Mouse (Mus musculus) forebrain, embryonic 11.5 days (tissue): ENCODE measurements around the gene Tchhl1. TPM values are rescaled to one million over a fixed set of nuclear protein-coding genes. Genes with fewer than 3 reads are reported as not detected.
"Not testable (repeated sequence)": the region's sequence is repeated elsewhere in the genome, so short reads cannot be mapped to it uniquely, and the experiment has no call there.

ENCODE experiments used
- ATAC-seq: fragments of 200-750 bp; cut with Nextera tagmentation; replicated peaks from 2 replicates; pipeline ENCODE4 v1.8.0; 2017; ENCODE audit warnings: moderate TSS enrichment; ENCODE audit not compliant: low FRiP score
- DNase-seq: peaks from one replicate; pipeline ENCODE4 v3.0.0-alpha.2; 2017; ENCODE audit warnings: low spot score
- H3K27ac ChIP-seq: fragments of 300-500 bp; sonication (generic); 2 replicates; pipeline ENCODE4 v1.5.1; 2014; ENCODE audit warnings: low read depth, low read length
- H3K27me3 ChIP-seq: fragments of 300-500 bp; sonication (generic); 2 replicates; pipeline ENCODE4 v1.6.1; 2014; ENCODE audit warnings: mild to moderate bottlenecking, low read length, mixed read lengths; ENCODE audit not compliant: control insufficient read depth, insufficient read depth
- H3K36me3 ChIP-seq: fragments of 300-500 bp; sonication (generic); 2 replicates; pipeline ENCODE4 v1.6.1; 2014; ENCODE audit warnings: mild to moderate bottlenecking, low read length, moderate library complexity, mixed read lengths; ENCODE audit not compliant: control insufficient read depth, insufficient read depth
- H3K4me1 ChIP-seq: fragments of 300-500 bp; sonication (generic); replicated peaks from 2 replicates; pipeline ENCODE4 v1.6.1; 2014; ENCODE audit warnings: low read length, mixed read lengths; ENCODE audit not compliant: control insufficient read depth, insufficient read depth
- H3K4me2 ChIP-seq: fragments of 300-500 bp; sonication (generic); 2 replicates; pipeline ENCODE4 v1.6.1; 2014; ENCODE audit warnings: low read depth, mild to moderate bottlenecking, low read length, moderate library complexity, mixed read lengths; ENCODE audit not compliant: severe bottlenecking
- H3K4me3 ChIP-seq: fragments of 300-500 bp; sonication (generic); 2 replicates; pipeline ENCODE4 v1.5.1; 2014; ENCODE audit warnings: low read depth, low read length
- H3K9ac ChIP-seq: fragments of 300-500 bp; sonication (generic); 2 replicates; pipeline ENCODE4 v1.6.1; 2014; ENCODE audit warnings: low read length
- H3K9me3 ChIP-seq: fragments of 300-500 bp; sonication (generic); 2 replicates; pipeline ENCODE4 v1.6.1; 2016; ENCODE audit warnings: low read length, mixed read lengths; ENCODE audit not compliant: control insufficient read depth
- WGBS: fragments of 180-500 bp; shearing (Covaris S2); extraction: QIAGEN DNeasy Blood & Tissue Kit; methylation state at CpG from one replicate; pipeline ENCODE4 v1.1.7; 2014; 5-methylcytosine and 5-hydroxymethylcytosine counted together
- polyA plus RNA-seq: library from polyadenylated mRNA; unstranded; fragments of >200 nt; fragmentation: Nextera tagmentation; extraction: Ambion mirVana; gene quantifications from 2 replicates; pipeline ENCODE4 v1.2.1, GENCODE M21; 2014

Gene Tchhl1
- polyA plus RNA-seq, 1 experiment from 2014 or later = not detected

- no peaks in the 10 kb centered on the region for H3K9me3 ChIP-seq
- peak; percentile 86 for ATAC-seq
- no peak overlapping the region for H3K4me2 ChIP-seq
- 2% methylated on average over 4 of the region's 4 CpGs for WGBS
- H3K36me3 ChIP-seq = no peaks in the 10 kb centered on the region
- H3K4me1 ChIP-seq = no peaks in the 10 kb centered on the region
- no peak overlapping the region for H3K4me3 ChIP-seq
- H3K9ac ChIP-seq = no peak overlapping the region
- DNase-seq = no peak
- H3K27me3 ChIP-seq = no peaks in the 10 kb centered on the region
- H3K27ac ChIP-seq = no peak overlapping the region
Measured at GRCm38 (mm10) chr3:93493992-93494391, 25.4 kb downstream of the Tchhl1 start.

GRCm38 (mm10) chr3:93494774-93495173 is 26.2 kb downstream of the Tchhl1 start:
- H3K4me1 ChIP-seq, H3K4me2 ChIP-seq, H3K9me3 ChIP-seq, H3K27ac ChIP-seq, H3K4me3 ChIP-seq, H3K27me3 ChIP-seq, H3K9ac ChIP-seq, DNase-seq, H3K36me3 ChIP-seq, ATAC-seq: not testable (repeated sequence)
- WGBS = 27% methylated on average over 5 of the region's 5 CpGs

GRCm38 (mm10) chr3:93497131-93497530 is 28.6 kb downstream of the Tchhl1 start:
- 87% methylated on average over 3 of the region's 3 CpGs for WGBS
- Histone ChIP-seq H3K4me1 (no peaks in the 10 kb centered on the region), H3K9ac (no peak overlapping the region), H3K36me3 (no peaks in the 10 kb centered on the region), H3K9me3 (no peaks in the 10 kb centered on the region), H3K27ac (no peak overlapping the region), H3K4me2 (no peak overlapping the region), H3K27me3 (no peaks in the 10 kb centered on the region), H3K4me3 (no peak overlapping the region)
- ATAC-seq = no peak
- no peak for DNase-seq

- H3K9ac ChIP-seq = no peak overlapping the region
- H3K4me3 ChIP-seq = no peak overlapping the region
- no peaks in the 10 kb centered on the region for H3K27me3 ChIP-seq
- H3K4me2 ChIP-seq = no peak overlapping the region
- H3K27ac ChIP-seq = no peak overlapping the region
- DNase-seq (no peak), ATAC-seq (no peak)
- H3K4me1 ChIP-seq = no peaks in the 10 kb centered on the region
- H3K9me3 ChIP-seq = no peaks in the 10 kb centered on the region
- H3K36me3 ChIP-seq = no peaks in the 10 kb centered on the region
Measured at GRCm38 (mm10) chr3:93499129-93499528, 30.6 kb downstream of the Tchhl1 start.

DNA sequence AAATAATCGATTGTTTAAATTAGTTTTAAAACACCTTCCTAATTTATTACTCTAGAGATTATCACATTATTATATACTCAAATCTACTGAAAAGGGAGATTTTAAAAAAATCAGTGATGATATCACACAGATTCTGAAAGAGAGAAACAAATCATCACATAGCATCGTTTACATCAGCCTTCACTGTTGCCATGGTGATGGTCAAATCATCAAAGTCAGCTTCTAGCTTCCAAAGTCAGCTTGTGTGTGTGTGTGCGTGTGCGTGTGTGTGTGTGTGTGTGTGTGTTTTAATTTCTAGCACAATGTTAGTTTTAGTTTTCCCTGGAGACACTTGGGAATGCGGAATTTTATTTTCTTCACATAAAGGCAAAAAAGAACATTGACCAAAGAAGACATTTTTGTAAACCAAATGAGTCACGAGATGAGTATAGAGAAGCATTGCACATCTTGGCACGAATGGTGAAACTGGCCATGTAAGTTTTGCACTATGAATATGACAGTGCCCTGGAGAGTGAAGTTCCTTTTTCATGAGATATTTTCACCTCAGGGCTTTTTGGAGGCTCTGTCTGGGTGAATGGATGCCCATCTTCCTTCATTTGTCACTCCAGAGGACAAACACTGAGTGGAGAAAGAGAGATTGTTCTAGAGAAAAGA is 36.1 kb downstream of the Tchhl1 start:
- Histone ChIP-seq H3K9me3 (no peaks in the 10 kb centered on the region), H3K36me3 (no peaks in the 10 kb centered on the region), H3K27ac (no peak overlapping the region), H3K4me3 (no peak overlapping the region), H3K4me2 (no peak overlapping the region), H3K27me3 (no peaks in the 10 kb centered on the region), H3K9ac (no peak overlapping the region), H3K4me1 (no peaks in the 10 kb centered on the region)
- WGBS = 88% methylated on average over 7 of the region's 7 CpGs
- ATAC-seq (no peak), DNase-seq (no peak)

DNA sequence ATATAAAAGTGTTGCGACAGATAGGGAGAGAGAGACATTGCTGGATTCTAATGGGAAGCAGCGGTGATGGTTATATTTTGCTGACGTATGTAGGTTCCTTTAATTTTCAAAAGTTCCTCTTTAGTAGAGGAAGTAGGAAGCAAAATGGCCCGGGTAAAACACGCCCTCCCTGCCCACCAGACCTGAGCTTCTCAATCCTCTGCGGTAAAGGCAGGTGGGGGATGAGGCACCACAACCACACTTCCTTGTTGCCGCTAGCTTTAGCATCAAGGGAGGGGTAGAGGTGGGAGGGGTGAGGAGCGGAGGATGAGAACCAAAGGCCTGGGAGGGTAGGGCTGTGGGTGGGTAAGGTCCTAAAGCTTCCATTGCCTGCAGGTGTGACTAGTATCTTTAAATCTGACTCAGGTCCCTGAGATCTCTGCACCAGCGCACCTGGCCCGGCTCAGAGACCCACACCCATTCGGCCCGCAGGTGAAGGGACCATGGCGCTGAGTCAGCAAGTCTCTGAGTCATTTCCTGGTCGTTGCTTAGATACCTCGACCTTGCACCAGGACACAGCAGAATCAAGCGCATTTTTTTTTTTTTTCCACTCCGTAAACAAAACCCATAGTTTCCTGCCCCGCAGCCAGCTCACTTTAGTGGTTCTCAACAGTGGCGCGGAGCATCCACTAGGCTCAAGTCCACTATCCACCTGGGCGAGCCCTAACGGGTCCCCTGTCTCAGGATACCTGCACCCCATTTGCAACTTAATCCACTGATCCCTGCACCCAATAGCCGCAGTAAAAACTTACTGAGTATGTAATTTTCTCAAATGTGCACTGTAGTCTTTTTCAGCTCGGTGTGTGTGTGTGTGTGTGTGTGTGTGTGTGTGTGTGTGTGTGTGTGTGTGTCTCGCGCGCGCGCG is 37.7 kb downstream of the Tchhl1 start:
- H3K36me3 ChIP-seq = no peaks in the 10 kb centered on the region
- 37% methylated on average over 30 of the region's 30 CpGs for WGBS
- H3K27me3 ChIP-seq = no peaks in the 10 kb centered on the region
- no peaks in the 10 kb centered on the region for H3K4me1 ChIP-seq
- H3K4me3 ChIP-seq = no peak overlapping the region
- ATAC-seq (no peak), DNase-seq (no peak)
- no peaks in the 10 kb centered on the region for H3K9me3 ChIP-seq
- H3K4me2 ChIP-seq = no peak overlapping the region
- no peak overlapping the region for H3K9ac ChIP-seq
- H3K27ac ChIP-seq = no peak overlapping the region

DNA sequence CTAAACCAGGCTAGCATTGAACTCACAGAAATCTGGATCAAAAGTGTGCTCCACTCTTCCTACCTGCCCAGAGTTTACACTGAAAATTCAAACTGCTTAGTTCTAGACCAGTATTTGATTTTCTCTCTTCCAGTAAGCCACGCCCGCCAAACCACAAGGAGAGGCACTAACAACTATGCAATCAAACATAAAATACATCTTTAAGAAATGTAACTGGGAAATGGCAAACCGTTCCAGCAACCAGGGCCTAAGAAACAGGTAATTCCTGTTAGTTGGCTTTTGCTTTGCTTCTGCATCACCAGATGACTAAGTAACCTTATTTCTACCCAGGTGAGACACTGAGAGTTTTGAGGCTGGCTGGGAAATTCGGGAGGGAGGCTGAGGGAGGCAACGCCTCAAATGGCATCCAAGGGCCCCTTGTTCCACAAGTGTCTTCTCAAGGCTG is 38.3 kb downstream of the Tchhl1 start:
- ATAC-seq (no peak), DNase-seq (no peak)
- no peaks in the 10 kb centered on the region for H3K36me3 ChIP-seq
- no peaks in the 10 kb centered on the region for H3K4me1 ChIP-seq
- no peak overlapping the region for H3K9ac ChIP-seq
- no peaks in the 10 kb centered on the region for H3K27me3 ChIP-seq
- WGBS = 67% methylated on average over 5 of the region's 5 CpGs
- no peaks in the 10 kb centered on the region for H3K9me3 ChIP-seq
- no peak overlapping the region for H3K27ac ChIP-seq
- no peak overlapping the region for H3K4me2 ChIP-seq
- H3K4me3 ChIP-seq = no peak overlapping the region

DNA sequence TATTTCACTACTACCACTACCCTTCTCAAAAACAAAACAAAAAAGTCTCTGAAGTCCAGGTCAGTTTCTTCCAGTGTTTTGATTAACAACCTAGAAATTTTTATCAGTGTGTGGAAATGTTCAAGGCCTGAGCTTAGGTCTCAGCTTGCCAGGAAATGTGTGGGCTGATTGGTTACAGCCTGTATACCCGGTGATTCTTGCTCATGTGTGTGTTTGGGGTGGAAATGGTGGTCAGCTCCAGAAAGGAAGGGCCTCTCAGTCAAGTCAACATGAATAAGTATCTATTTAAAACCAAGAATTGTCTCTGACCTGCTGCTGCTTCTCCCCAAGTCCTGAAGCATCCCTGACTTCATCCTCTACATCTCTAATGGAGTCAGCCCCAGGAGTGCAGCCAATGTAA is 40.7 kb downstream of the Tchhl1 start:
- 77% methylated on average over 1 of the region's 1 CpGs for WGBS
- no peaks in the 10 kb centered on the region for H3K36me3 ChIP-seq
- H3K4me2 ChIP-seq = no peak overlapping the region
- no peaks in the 10 kb centered on the region for H3K9me3 ChIP-seq
- H3K4me3 ChIP-seq = no peak overlapping the region
- no peak overlapping the region for H3K27ac ChIP-seq
- ATAC-seq (no peak), DNase-seq (no peak)
- no peak overlapping the region for H3K9ac ChIP-seq
- H3K27me3 ChIP-seq = no peaks in the 10 kb centered on the region
- no peaks in the 10 kb centered on the region for H3K4me1 ChIP-seq
